Mouse (Mus musculus): ENCODE measurements around the gene Dock2. TPM values are rescaled to one million over a fixed set of nuclear protein-coding genes. Genes with fewer than 3 reads are reported as not detected.
A peak's percentile ranks its signal among the peaks of the same experiment; 100 is the strongest.

Dock2 gene
- total RNA-seq, 1 experiment from 2014 or later, result 177 TPM

DNA sequence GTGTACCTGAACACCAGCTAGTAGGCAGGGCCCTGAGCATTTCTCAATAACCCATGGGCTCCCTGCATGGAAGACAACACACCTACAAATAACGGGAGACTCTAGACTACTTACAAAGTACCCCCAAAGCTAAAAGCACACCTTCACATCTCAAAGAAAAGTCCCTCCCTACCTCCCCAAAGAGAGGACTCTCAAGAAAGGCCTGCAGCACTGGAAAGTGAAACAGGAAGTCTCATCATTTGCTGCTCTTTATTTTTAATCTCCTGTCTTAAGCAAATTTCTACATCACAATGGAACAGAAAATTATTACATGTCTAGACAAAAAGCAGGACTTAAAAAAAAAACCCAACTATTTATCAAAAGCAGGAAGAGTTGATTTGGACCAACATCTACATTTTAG lies 378.4 kb downstream of the Dock2 start:
- no peak for ATAC-seq (replicated peaks in 1 of 2; ENCODE audit: insufficient read depth in 1 of 2, low FRiP score in 2 of 2, low TSS enrichment in 1 of 2, low read depth in 1 of 2, poor library complexity in 2 of 2, severe bottlenecking in 2 of 2)

DNA sequence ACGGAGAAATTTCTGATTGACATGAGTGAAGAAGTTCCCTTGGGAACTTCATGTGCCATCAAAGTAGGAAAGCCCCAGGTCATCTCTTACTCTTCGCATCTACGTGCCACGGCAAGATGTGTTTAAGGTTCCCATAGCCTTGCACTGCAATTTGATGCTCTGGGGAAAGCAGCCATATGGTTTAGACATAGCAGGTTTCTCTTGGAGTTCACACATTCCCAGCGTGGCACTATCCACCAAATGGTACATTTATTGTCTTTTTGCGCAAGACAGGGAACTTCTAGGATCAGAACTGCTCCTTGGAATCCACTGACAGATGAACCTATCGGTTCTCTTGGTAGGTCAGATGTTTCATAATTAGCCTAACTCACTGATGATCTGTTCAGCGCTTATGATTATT lies 382.3 kb downstream of the Dock2 start:
- no peak for ATAC-seq (replicated peaks in 1 of 2; ENCODE audit: insufficient read depth in 1 of 2, low FRiP score in 2 of 2, low TSS enrichment in 1 of 2, low read depth in 1 of 2, poor library complexity in 2 of 2, severe bottlenecking in 2 of 2)

DNA sequence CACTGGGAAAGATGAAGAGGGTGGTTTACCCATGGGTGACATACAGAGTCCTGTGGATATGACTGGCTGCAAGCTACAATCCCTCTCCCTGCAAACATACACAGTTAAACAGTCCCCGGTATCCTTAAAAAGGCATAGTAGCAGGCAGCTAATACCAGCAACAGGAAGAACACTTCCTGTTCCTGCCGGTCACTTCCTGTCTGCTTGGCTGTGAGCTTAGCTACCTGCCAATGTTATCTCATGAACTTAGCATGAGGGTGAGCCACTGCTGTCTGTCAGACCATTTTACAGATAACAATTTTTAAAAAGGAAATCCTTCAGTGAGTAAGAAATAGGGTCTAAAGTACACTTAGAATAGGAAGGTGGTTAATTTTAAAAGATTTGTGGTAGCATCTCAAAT lies 385.1 kb downstream of the Dock2 start:
- peak; percentile 29 to 47; a peak in 2 of 4 replicates for ATAC-seq (replicated peaks in 1 of 2; ENCODE audit: insufficient read depth in 1 of 2, low FRiP score in 2 of 2, low TSS enrichment in 1 of 2, low read depth in 1 of 2, poor library complexity in 2 of 2, severe bottlenecking in 2 of 2)

DNA sequence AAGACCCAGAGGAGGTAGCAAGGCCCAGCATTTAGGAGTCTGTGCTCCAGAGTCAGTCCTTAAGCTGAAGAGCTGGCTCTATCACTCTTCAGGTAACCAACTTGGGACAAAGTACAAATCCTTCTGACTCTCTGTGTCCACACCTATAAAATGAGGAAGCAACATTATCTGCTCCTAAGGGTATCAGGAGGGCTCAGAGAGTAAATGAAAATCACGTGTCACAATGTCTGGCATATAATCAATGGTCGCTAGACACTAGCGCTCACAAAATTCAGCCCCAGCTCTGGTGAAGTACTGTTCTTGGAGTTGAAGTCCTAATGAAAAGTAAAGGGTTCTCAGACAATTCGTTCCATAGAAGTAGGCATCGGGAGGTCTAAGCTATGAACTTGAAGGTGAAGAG lies 386.0 kb downstream of the Dock2 start:
- ATAC-seq (replicated peaks in 1 of 2; ENCODE audit: insufficient read depth in 1 of 2, low FRiP score in 2 of 2, low TSS enrichment in 1 of 2, low read depth in 1 of 2, poor library complexity in 2 of 2, severe bottlenecking in 2 of 2), result no peak

DNA sequence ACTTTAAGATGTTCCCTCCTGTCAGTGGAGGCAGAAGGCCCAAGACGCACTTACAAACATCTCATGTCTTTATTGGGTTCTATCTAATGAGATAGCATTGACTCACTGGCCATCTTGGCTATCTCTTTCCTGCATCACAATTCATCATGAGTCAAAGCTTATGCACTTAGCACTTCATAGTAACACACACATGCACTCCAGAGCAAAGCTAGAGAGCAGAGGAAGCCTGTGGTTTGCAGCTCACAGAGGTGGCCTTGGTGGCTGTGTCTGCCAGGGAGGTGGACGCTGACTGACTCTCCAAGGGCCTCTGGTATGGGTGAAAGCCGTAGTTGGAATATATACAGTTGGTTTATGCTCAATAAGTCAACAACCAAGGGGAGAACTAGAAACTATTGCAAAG lies 387.9 kb downstream of the Dock2 start:
- ATAC-seq (replicated peaks in 1 of 2; ENCODE audit: insufficient read depth in 1 of 2, low FRiP score in 2 of 2, low TSS enrichment in 1 of 2, low read depth in 1 of 2, poor library complexity in 2 of 2, severe bottlenecking in 2 of 2), result peak; percentile 68 to 75

DNA sequence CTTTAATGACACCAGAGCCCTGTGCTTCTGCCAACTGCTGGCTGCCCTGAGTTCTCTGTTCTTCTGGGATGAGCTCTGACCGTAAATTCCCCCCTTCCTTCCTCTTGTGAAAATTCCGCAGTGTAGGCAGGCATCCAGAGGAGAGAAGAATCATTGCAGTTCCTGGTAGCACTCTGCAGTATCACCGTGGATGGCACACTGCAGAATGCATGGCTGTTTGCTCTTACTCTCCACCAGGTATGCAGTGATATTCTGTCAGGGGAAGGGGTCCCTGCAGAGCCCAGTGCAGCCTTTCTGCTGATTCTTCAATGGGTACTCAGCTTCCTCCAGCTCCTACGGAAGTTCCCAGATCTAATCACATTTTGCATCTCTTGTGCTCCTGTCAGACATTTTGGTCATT lies 391.6 kb downstream of the Dock2 start:
- no peak for ATAC-seq (replicated peaks in 1 of 2; ENCODE audit: insufficient read depth in 1 of 2, low FRiP score in 2 of 2, low TSS enrichment in 1 of 2, low read depth in 1 of 2, poor library complexity in 2 of 2, severe bottlenecking in 2 of 2)

DNA sequence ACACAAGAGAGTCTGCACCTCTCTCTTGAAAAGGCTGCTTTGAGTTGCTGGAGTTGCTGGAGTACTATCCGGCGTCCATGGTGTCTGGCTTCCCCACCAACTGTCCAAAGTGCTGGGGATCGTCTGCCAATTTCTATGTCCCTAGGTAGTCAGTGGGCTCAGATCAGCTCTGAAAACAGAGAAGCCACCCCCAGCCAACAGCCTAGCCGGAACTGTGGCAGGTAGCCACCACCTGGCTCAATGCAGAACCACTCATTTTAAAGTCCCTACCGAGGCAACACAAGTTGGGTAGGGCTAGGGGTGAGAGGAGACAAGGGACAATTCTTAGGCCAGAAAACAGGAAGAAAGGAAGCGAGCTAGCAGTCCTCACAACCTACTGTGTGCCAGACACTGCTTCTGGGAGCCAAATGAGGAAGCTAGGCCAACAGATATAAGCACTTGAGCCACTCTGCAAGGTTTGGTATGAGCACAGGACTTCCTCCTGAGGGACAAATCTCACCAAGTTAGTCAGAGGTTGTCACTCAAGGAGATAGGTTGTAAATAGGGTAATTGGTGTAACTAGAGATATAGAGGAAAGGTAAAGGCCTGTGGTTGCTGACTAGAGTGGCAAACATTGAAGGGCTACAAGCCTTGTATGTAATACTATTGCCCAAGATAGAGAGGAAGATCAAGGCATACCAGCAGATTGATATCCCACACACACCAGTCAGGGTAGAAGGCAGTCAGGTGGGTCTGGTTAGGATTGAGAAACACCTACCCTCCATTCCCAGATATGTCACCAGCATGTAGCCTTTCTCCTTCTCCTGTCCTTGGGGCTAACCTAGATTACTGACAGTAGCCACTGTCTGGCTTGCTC lies 394.2 kb downstream of the Dock2 start:
- ATAC-seq (replicated peaks in 1 of 2; ENCODE audit: insufficient read depth in 1 of 2, low FRiP score in 2 of 2, low TSS enrichment in 1 of 2, low read depth in 1 of 2, poor library complexity in 2 of 2, severe bottlenecking in 2 of 2), result peak; percentile 80 to 87

DNA sequence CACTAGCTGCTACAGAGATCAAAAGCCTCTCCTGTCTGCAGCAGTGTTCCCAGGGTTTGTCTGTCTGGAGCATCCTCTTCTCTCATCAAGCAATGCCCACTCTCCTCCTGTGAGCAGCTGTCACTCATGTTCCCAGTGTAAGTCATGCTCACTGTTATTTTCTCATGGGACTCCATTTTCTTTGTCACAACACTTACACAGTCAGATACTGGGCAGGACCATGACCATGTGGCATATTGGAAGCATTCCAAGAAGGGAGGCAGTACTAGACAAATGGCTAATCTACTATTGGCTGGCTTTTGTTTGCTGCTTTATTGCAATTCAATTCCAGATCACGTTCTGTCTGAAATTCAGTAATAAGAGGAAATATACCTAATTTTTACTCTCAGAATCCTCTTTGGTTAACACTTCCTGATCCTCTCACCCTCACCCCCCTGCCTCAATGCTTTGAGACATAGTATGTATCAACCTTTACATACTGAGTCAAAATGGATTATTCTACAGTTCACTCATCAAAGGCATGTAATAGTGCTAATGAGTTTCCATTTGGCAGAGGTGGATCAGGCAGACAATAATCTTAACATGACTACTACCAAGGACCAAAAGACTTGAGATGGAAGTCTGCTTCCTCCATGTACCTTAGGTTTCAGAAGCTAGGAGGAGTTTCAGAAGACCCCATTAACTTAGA lies 398.5 kb downstream of the Dock2 start:
- no peak for ATAC-seq (replicated peaks in 1 of 2; ENCODE audit: insufficient read depth in 1 of 2, low FRiP score in 2 of 2, low TSS enrichment in 1 of 2, low read depth in 1 of 2, poor library complexity in 2 of 2, severe bottlenecking in 2 of 2)

DNA sequence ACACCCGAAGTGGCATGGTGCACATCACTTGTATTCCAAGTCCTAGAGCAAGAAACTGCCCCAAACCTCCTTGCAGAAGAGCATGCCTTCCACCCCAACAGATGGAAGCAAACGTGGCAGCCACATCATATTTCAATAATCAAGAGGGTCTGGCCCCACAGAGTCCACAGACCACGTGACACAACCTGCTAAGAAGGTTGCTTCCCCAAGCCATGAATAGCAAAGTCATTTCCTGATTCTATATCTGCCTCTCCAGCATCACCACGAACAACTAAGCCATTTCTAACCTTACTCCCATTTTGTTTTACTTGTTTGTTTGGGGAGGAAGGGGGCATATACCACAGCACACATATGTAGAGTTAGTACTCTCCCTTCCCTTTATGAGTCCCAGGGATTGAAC lies 399.5 kb downstream of the Dock2 start:
- ATAC-seq (replicated peaks in 1 of 2; ENCODE audit: insufficient read depth in 1 of 2, low FRiP score in 2 of 2, low TSS enrichment in 1 of 2, low read depth in 1 of 2, poor library complexity in 2 of 2, severe bottlenecking in 2 of 2), result peak in 1 of 2 experiments; percentile 57; a peak in 2 of 4 replicates

DNA sequence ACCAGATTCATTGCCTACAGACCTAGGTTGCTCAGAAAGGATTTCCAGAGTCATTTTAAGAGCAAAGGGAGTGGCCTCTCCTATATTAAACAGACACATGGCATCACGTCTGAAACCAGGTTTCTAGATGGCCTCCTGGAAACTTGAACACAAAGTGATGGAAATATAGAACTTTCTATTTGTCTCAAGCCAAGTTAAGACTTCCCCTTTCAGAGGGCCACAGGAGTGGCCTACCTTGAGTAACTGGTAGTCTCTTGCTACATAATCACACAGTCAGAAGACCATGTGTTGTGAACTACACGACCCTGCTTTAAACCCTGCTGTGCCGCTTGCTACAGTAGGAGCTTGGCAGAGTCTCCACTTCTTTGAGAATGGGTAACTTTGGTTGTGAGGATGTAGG lies 400.2 kb downstream of the Dock2 start:
- peak; percentile 46 to 70; a peak in 1 of 4 replicates for ATAC-seq (replicated peaks in 1 of 2; ENCODE audit: insufficient read depth in 1 of 2, low FRiP score in 2 of 2, low TSS enrichment in 1 of 2, low read depth in 1 of 2, poor library complexity in 2 of 2, severe bottlenecking in 2 of 2)

DNA sequence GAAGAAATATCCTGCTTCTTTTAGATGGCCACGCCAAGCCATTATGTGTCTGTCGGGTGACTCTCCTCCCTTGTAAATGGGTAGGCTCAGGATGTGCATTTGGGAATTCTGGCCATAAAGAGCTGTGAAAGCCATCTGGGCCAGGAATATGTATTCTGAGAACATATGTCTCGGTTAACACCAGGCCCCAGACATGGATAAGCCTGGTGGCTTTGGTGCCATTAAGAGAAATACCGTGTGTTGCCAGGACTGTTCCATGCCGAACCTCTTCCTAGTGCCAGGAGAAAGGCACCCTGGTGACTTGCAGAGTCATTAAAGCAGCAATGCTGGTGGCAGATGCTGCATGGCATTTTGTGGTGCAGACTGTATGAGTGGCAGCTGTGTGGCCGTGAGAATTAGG lies 406.0 kb downstream of the Dock2 start:
- no peak for ATAC-seq (replicated peaks in 1 of 2; ENCODE audit: insufficient read depth in 1 of 2, low FRiP score in 2 of 2, low TSS enrichment in 1 of 2, low read depth in 1 of 2, poor library complexity in 2 of 2, severe bottlenecking in 2 of 2)

DNA sequence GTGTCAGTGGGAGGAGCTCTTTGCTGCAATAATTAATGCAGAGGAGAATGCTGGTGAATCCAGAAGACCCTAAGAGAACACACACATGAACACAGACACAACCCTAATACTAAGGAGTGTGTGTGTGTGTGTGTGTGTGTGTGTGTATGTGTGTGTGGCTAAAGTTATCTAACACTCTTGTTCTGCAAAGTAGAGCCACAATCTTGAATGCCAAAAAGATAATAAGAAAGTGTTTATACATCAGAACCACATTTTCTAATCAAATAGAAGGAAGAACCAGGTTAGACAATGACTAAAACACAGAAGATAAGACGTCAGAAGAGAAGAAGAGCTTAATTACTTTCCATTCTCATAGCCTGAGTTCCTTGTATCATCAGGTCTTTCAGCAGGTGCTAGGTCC lies 408.1 kb downstream of the Dock2 start:
- no peak for ATAC-seq (replicated peaks in 1 of 2; ENCODE audit: insufficient read depth in 1 of 2, low FRiP score in 2 of 2, low TSS enrichment in 1 of 2, low read depth in 1 of 2, poor library complexity in 2 of 2, severe bottlenecking in 2 of 2)

DNA sequence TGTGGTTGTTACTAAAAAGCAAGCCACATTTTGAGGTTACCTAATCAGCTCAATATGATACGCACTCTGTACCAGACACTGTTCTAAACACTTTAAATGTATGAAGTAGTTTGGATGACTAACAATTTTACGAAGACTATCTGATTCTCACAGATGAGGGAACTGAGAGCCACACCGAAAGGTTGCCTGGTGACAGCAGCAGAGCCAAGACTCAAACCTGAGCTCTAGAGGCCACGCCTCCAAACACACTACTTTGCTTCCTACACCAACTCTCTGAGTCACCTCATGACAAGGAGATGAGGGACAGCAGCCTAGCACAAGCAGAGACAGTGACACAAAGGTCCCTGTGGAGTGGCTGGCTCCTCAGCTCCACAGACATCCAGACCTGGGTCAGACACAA lies 411.5 kb downstream of the Dock2 start:
- no peak for ATAC-seq (replicated peaks in 1 of 2; ENCODE audit: insufficient read depth in 1 of 2, low FRiP score in 2 of 2, low TSS enrichment in 1 of 2, low read depth in 1 of 2, poor library complexity in 2 of 2, severe bottlenecking in 2 of 2)

DNA sequence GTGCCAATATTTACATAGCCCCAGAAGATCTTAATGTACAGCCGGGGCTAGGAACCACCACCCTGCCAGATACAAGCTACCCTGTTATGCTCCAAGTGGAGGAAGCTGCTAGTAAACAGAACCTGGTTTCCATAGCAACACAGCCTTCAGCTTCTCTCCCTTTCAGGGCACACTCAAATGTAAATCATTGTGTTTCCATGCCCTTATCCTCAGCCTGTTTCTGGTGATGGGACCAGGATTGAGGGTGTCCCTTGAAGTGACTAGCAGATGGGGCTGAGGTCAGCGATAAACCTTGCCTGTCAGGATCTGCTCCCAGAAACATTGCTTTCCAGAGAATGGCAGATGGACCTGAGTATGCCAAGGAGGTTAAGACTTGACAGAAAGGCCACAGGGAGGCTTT lies 427.6 kb downstream of the Dock2 start:
- no peak for ATAC-seq (replicated peaks in 1 of 2; ENCODE audit: insufficient read depth in 1 of 2, low FRiP score in 2 of 2, low TSS enrichment in 1 of 2, low read depth in 1 of 2, poor library complexity in 2 of 2, severe bottlenecking in 2 of 2)

DNA sequence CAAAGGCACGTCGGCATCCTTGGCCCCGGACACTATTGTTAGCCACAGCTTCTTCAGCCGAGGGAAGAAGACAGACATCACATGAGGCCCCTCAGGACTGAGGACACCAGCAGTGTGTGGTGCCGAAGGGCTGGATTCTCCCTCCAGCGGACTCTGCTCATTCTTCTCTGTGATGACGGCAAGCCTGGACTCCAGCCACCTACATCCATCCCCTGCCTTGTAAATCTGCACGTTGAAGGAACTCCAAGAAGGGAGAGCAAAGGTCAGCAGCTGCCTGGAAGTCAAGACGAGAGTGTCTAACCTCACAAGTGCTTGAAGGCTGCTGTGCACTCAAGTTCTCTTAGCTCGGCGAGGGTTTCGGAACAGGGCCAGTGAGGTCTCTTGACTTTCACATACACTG lies 428.3 kb downstream of the Dock2 start:
- no peak for ATAC-seq (replicated peaks in 1 of 2; ENCODE audit: insufficient read depth in 1 of 2, low FRiP score in 2 of 2, low TSS enrichment in 1 of 2, low read depth in 1 of 2, poor library complexity in 2 of 2, severe bottlenecking in 2 of 2)

DNA sequence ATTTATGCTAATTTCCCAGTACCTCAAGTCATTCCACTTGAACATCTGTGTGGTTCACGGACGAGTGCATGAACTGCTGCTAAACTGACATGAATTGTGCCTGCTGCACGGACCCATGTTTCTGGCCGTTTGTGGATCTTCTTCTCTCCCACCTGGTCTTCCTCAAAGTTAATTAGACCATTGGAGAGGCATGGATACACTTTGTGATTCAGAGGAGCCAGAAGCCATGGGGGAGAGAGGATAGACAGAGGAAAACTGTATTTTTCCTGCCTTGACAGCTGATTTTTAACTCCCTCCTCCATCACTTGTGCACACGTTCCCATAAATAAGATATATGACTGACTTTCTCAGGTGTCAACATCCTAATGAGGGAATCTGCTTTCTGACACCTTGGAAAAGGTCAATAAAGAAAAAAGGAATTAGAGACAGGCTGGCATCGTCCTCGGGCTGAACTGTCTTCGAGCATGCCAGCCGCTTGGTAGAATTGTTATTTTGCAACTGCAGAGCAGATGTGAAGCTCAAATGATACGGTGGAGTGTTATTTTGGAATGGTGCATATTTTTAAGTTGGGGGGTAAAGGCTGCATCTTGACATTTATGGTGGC lies 434.1 kb downstream of the Dock2 start:
- ATAC-seq (replicated peaks in 1 of 2; ENCODE audit: insufficient read depth in 1 of 2, low FRiP score in 2 of 2, low TSS enrichment in 1 of 2, low read depth in 1 of 2, poor library complexity in 2 of 2, severe bottlenecking in 2 of 2), result no peak

DNA sequence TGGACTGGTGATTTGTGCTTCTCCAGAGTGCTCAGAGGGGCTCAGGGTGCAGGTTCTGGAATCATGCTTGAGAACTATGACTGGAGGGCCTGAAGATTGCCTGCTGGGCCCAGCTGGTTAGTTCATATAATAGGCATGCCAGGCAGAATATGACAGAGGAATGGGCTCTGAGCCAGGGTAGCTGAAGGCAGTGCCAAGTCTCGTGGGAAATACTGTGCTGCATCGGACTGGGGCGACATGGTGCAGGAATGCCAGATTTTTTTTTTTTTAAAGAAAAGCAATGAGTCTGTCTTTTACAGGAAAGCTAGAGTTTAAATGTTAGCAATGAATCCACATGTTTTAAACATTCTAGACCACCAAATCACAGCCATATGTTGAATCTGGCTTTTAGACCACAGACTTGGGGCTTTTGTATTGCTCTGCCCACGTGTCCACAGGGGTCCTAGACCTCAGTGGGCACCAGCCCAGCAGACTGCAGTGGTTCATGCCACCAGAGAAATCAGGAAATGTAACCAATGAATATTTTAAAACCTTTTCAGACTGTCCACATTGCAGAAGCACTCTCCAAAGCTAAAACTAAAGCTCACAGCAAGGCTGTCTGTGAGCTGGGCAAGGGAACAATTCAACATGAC lies 435.3 kb downstream of the Dock2 start:
- ATAC-seq (replicated peaks in 1 of 2; ENCODE audit: insufficient read depth in 1 of 2, low FRiP score in 2 of 2, low TSS enrichment in 1 of 2, low read depth in 1 of 2, poor library complexity in 2 of 2, severe bottlenecking in 2 of 2), result no peak

DNA sequence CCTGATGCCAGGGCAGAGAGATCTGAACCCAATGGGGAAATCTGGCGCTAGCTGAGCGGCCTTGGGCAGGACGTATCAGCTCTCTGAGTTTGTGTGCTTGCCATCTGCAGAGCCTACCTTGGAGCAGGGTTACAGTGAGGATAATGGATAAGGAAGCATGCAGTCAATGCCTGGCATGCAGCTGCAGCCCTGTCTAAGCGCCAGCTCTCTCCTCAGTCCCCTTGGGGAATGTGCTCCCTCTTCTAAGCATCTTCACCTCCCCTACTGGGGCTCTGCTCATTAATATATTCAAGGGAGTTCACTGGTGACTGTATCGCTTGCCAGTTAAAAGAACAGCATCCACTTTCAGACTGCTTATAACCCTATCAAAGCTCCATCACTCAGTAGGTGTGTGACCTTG lies 439.4 kb downstream of the Dock2 start:
- ATAC-seq (replicated peaks in 1 of 2; ENCODE audit: insufficient read depth in 1 of 2, low FRiP score in 2 of 2, low TSS enrichment in 1 of 2, low read depth in 1 of 2, poor library complexity in 2 of 2, severe bottlenecking in 2 of 2), result no peak

Data from hematopoietic stem cell, adult 5-6 weeks (primary cell).